Mouse (Mus musculus): Measurements from ENCODE around the gene St3gal3. TPM values are rescaled to one million over a fixed set of nuclear protein-coding genes. Genes with fewer than 3 reads are reported as not detected.

St3gal3 gene
- polyA plus RNA-seq, 1 experiment, result 8.9 TPM

DNA sequence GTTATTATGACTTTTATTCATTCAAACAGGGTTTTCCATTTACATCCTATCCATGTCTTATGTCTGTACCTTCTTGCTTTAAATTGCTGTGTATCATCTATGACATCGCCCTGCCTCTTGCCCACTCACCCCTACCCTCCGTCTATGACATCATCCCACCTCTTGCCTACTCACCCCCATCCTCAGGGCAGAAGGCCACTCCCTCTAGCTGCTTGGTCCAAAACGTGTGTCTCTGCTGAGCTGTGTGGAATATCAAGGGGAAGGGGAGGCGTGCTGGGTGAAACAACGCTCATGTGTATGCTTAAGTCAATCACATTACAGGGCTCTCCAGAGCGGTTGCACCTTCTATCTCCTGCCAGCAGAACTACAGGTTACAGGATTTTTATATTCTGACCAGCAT, 38.6 kb downstream of the St3gal3 start:
- 88% methylated on average over 6 of the region's 6 CpGs for WGBS
- DNase-seq (ENCODE audit: low read depth in 1 of 2, low spot score in 2 of 2), result no peak
- no peak for TF ChIP-seq POLR2A (IDR thresholded peaks at IDR 0.05; ENCODE audit: low read depth, low read length)
- no peak for TF ChIP-seq CTCF (IDR thresholded peaks at IDR 0.05; ENCODE audit: extremely low read depth, insufficient read depth, insufficient read length, insufficient replicate concordance)
- H3K36me3 ChIP-seq (ENCODE audit: control insufficient read depth, insufficient read depth, low read length), result no peaks in the 10 kb centered on the region
- no peak overlapping the region for H3K27ac ChIP-seq (ENCODE audit: insufficient read depth, low read length)
- no peaks in the 10 kb centered on the region for H3K27me3 ChIP-seq (ENCODE audit: control insufficient read depth, insufficient read depth, low read length)
- no peak overlapping the region for H3K4me3 ChIP-seq (ENCODE audit: extremely low read depth, insufficient read depth, insufficient read length)
- H3K4me1 ChIP-seq (ENCODE audit: control insufficient read depth, insufficient read depth, insufficient read length), result no peaks in the 10 kb centered on the region

DNA sequence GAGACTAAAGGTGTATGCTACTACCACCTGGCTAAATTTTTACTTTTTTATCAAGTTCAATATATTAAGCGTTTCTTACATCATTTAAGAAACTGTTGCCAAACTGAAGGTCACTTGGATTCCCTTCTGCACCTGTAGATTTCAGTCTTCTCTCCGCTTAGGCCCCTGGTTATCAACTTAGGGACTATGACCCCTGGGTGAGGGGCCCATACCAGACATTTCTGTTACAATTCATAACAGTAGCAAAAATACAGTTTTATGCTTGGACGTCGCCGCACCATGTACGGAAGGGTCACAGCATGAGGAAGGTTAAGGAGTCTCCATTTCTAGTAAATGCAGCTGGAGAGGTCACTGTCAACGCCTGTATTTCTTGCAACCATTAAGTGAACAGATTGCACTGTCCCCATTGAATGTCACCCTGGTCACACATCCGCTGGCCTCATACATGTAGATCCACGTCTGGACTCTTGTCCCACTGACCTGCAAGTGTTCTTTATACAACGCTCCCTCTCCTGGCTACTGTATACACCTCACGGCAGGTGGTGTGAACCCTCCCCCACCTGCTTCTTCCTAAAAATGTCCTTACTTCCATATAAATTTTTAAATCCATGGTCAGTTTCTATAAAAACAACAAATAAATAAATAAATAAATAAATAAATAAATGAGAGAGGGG, 41.8 kb downstream of the St3gal3 start:
- DNase-seq (ENCODE audit: low read depth in 1 of 2, low spot score in 2 of 2), result no peak
- Histone ChIP-seq H3K27me3 (ENCODE audit: control insufficient read depth, insufficient read depth, low read length) (no peaks in the 10 kb centered on the region), H3K27ac (ENCODE audit: insufficient read depth, low read length) (no peak overlapping the region), H3K4me1 (ENCODE audit: control insufficient read depth, insufficient read depth, insufficient read length) (no peaks in the 10 kb centered on the region), H3K4me3 (ENCODE audit: extremely low read depth, insufficient read depth, insufficient read length) (no peak overlapping the region), H3K36me3 (ENCODE audit: control insufficient read depth, insufficient read depth, low read length) (no peaks in the 10 kb centered on the region)
- WGBS, result 94% methylated on average over 11 of the region's 11 CpGs
- no peak for TF ChIP-seq POLR2A (IDR thresholded peaks at IDR 0.05; ENCODE audit: low read depth, low read length)
- TF ChIP-seq CTCF (IDR thresholded peaks at IDR 0.05; ENCODE audit: extremely low read depth, insufficient read depth, insufficient read length, insufficient replicate concordance), result no peak

DNA sequence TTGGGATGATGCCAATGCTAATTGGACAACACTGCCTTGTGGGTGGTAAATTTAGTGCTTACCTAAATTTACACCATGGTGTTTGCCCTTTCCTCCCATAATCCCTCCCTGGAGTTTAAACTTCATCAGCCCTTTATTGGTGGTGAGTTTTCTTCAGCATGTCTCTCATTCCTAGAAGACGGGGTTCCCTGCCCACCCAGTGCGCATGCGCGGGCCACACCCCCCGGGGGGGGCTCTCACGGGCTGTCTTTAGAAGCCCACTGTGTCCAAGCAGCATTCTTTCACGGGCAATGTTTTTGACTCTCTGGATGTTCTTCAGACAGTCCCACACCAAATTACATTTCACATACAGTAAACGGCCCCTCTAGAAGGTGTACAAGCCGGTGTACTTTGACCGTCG, 44.3 kb downstream of the St3gal3 start:
- 92% methylated on average over 11 of the region's 11 CpGs for WGBS
- TF ChIP-seq CTCF (IDR thresholded peaks at IDR 0.05; ENCODE audit: extremely low read depth, insufficient read depth, insufficient read length, insufficient replicate concordance), result no peak
- H3K4me1 ChIP-seq (ENCODE audit: control insufficient read depth, insufficient read depth, insufficient read length), result no peaks in the 10 kb centered on the region
- no peaks in the 10 kb centered on the region for H3K27me3 ChIP-seq (ENCODE audit: control insufficient read depth, insufficient read depth, low read length)
- no peak for DNase-seq (ENCODE audit: low read depth in 1 of 2, low spot score in 2 of 2)
- no peaks in the 10 kb centered on the region for H3K36me3 ChIP-seq (ENCODE audit: control insufficient read depth, insufficient read depth, low read length)
- no peak overlapping the region for H3K4me3 ChIP-seq (ENCODE audit: extremely low read depth, insufficient read depth, insufficient read length)
- H3K27ac ChIP-seq (ENCODE audit: insufficient read depth, low read length), result no peak overlapping the region

DNA sequence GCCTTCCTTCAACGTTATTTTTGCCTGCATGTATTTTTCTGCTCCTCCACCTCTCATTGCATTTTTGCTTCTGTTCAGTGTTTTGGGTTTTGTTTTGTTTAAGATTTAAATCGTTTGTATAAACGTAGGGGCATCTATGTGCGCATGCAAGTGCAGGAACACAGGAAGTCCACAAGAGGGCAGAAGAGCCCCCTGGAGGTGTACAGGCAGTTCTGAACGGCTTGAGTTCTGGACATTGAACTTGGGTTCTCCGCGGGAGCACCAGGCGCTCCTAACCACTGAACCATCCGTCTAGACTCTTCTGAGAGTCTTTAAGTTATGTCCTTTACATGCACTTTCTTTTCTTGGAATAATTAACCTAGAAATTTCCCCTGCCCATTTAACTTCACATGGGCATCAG, 44.8 kb downstream of the St3gal3 start:
- DNase-seq (ENCODE audit: low read depth in 1 of 2, low spot score in 2 of 2), result peak in 1 of 2 experiments; percentile 24

DNA sequence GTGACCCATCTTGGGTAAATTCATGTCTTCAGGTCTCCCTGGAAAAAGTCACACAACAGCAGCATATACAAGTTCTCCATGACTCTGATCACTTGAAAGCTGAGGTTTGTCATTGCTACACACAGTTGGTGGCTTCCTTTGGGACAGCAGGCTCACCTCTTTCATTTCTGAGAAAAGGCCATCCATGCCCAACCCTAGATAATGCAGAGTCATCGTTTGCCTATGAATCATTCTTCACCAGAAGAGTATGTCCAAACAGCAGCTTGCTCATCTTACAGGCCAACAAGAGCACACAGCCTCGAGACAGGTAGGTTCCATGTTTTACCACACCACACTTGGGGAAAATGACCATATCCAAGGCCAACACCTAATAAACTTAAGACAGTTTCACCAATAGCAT, 45.9 kb downstream of the St3gal3 start:
- Histone ChIP-seq H3K36me3 (ENCODE audit: control insufficient read depth, insufficient read depth, low read length) (no peaks in the 10 kb centered on the region), H3K4me1 (ENCODE audit: control insufficient read depth, insufficient read depth, insufficient read length) (no peaks in the 10 kb centered on the region), H3K27ac (ENCODE audit: insufficient read depth, low read length) (no peak overlapping the region), H3K27me3 (ENCODE audit: control insufficient read depth, insufficient read depth, low read length) (no peaks in the 10 kb centered on the region), H3K4me3 (ENCODE audit: extremely low read depth, insufficient read depth, insufficient read length) (no peak overlapping the region)
- TF ChIP-seq POLR2A (IDR thresholded peaks at IDR 0.05; ENCODE audit: low read depth, low read length), result no peak
- no peak for TF ChIP-seq CTCF (IDR thresholded peaks at IDR 0.05; ENCODE audit: extremely low read depth, insufficient read depth, insufficient read length, insufficient replicate concordance)
- DNase-seq (ENCODE audit: low read depth in 1 of 2, low spot score in 2 of 2), result no peak
- WGBS, result 78% methylated on average over 2 of the region's 2 CpGs

More for the DNA sequence above, 44.8 kb downstream of the St3gal3 start:
- Histone ChIP-seq H3K27me3 (ENCODE audit: control insufficient read depth, insufficient read depth, low read length) (no peaks in the 10 kb centered on the region), H3K4me3 (ENCODE audit: extremely low read depth, insufficient read depth, insufficient read length) (no peak overlapping the region), H3K36me3 (ENCODE audit: control insufficient read depth, insufficient read depth, low read length) (no peaks in the 10 kb centered on the region), H3K27ac (ENCODE audit: insufficient read depth, low read length) (no peak overlapping the region), H3K4me1 (ENCODE audit: control insufficient read depth, insufficient read depth, insufficient read length) (no peaks in the 10 kb centered on the region)
- 53% methylated on average over 9 of the region's 9 CpGs for WGBS
- peak; percentile 64; the same call in 1 of the 2 replicates for TF ChIP-seq CTCF (IDR thresholded peaks at IDR 0.05; ENCODE audit: extremely low read depth, insufficient read depth, insufficient read length, insufficient replicate concordance)
- TF ChIP-seq POLR2A (IDR thresholded peaks at IDR 0.05; ENCODE audit: low read depth, low read length), result no peak

DNA sequence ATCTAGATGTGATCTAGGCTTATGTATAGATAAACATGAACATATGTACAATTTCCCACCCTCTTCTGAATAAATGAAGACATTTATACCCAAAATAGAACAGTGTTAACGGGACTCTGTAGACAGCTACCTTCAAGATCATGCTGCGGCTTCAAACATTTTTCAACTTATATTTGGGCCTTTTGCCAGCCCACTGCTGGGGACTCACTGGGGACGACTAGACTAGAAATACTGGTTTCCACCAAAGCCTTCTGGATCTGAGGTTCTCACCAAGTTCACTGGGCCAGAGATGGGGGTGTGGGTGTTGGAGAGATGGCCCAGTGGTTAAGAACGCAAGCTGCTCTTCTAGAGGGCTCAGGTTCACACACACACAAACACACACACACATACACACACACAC, 49.7 kb downstream of the St3gal3 start:
- DNase-seq (ENCODE audit: low read depth in 1 of 2, low spot score in 2 of 2), result no peak
- Histone ChIP-seq H3K4me3 (ENCODE audit: extremely low read depth, insufficient read depth, insufficient read length) (no peak overlapping the region), H3K36me3 (ENCODE audit: control insufficient read depth, insufficient read depth, low read length) (0 out of 2 replicates have a peak, but pooled peaks cover 2% of the 10 kb centered on the region), H3K27me3 (ENCODE audit: control insufficient read depth, insufficient read depth, low read length) (no peaks in the 10 kb centered on the region), H3K4me1 (ENCODE audit: control insufficient read depth, insufficient read depth, insufficient read length) (no peaks in the 10 kb centered on the region), H3K27ac (ENCODE audit: insufficient read depth, low read length) (no peak overlapping the region)
- TF ChIP-seq POLR2A (IDR thresholded peaks at IDR 0.05; ENCODE audit: low read depth, low read length) (no peak), CTCF (IDR thresholded peaks at IDR 0.05; ENCODE audit: extremely low read depth, insufficient read depth, insufficient read length, insufficient replicate concordance) (no peak)
- WGBS, result 83% methylated on average over 4 of the region's 4 CpGs

DNA sequence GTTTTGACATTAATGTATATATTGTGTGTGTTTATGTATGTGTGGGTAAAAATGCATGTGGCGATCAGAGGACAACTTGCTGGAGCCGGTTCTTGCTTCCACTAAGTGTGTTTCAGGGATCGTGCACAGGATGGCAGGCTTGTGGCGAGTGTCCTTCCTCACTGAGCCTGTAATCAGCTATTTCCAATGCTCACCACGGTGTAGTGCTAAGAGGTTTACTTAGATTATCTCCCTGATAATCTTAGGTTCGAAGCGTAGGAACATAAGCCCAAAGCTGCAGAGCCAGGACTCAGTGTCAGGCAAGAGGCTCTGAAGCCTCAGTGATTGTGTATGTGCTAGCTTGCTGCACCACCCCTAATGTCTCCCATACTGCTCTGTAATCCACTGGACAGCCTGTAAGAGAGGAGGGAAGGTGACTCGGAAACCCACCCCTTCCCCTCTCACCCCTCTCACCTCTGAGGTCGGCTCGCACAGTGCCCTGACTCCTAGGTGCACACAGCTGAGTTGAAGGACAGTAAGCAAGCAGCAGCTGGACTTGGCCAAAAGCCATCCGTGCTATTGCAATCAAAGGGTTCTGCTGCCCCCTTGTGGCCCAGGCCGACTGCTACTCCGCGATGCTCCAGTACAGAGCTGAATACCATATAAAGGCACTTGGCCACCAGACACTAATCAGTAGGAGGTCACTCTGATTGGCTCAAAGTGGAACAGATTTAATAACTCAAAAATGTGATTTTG, 51.3 kb downstream of the St3gal3 start:
- peak; percentile 98 for TF ChIP-seq CTCF (IDR thresholded peaks at IDR 0.05; ENCODE audit: extremely low read depth, insufficient read depth, insufficient read length, insufficient replicate concordance)
- TF ChIP-seq POLR2A (IDR thresholded peaks at IDR 0.05; ENCODE audit: low read depth, low read length), result no peak
- Histone ChIP-seq H3K4me1 (ENCODE audit: control insufficient read depth, insufficient read depth, insufficient read length) (no peaks in the 10 kb centered on the region), H3K4me3 (ENCODE audit: extremely low read depth, insufficient read depth, insufficient read length) (no peak overlapping the region), H3K27me3 (ENCODE audit: control insufficient read depth, insufficient read depth, low read length) (no peaks in the 10 kb centered on the region), H3K27ac (ENCODE audit: insufficient read depth, low read length) (no peak overlapping the region), H3K36me3 (ENCODE audit: control insufficient read depth, insufficient read depth, low read length) (0 out of 2 replicates have a peak, but pooled peaks cover 2% of the 10 kb centered on the region)
- WGBS, result 49% methylated on average over 14 of the region's 14 CpGs
- DNase-seq (ENCODE audit: low read depth in 1 of 2, low spot score in 2 of 2), result peak; percentile 26 to 81
